Mouse (Mus musculus) heart, embryonic 14.5 days (tissue): Measurements from ENCODE around the gene Itgb3. TPM values are rescaled to one million over a fixed set of nuclear protein-coding genes. Genes with fewer than 3 reads are reported as not detected.
A peak's percentile ranks its signal among the peaks of the same experiment; 100 is the strongest.

Experiments used
- ATAC-seq: fragments of 200-750 bp; cut with Nextera tagmentation; 2 replicates; pipeline ENCODE4 v1.8.0; 2017; ENCODE audit warnings: low read depth, moderate TSS enrichment; ENCODE audit not compliant: insufficient number of reproducible peaks, insufficient read depth, low FRiP score
- H3K27ac ChIP-seq, 2 experiments: fragments of 200-500 bp in 1 of 2; fragments of 300-500 bp in 1 of 2; sonication (generic) in 1 of 2; replicated peaks in 1 of 2; 2 replicates each; pipeline ENCODE4 v1.5.1; 2012 to 2014; ENCODE audit warnings: low read depth in 2 of 2, low read length in 2 of 2, control low read depth in 1 of 2, mild to moderate bottlenecking in 1 of 2, mixed read lengths in 1 of 2; ENCODE audit not compliant: control insufficient read depth in 1 of 2, insufficient read depth in 1 of 2
- H3K27me3 ChIP-seq: fragments of 300-500 bp; sonication (generic); 2 replicates; pipeline ENCODE4 v1.6.1; 2014; ENCODE audit warnings: mild to moderate bottlenecking, low read length, control low read depth; ENCODE audit not compliant: control insufficient read depth, insufficient read depth
- H3K36me3 ChIP-seq: fragments of 300-500 bp; sonication (generic); 2 replicates; pipeline ENCODE4 v1.6.1; 2014; ENCODE audit warnings: mild to moderate bottlenecking, control low read depth, low read length, mixed read lengths; ENCODE audit not compliant: control insufficient read depth, insufficient read depth
- H3K4me1 ChIP-seq, 2 experiments: fragments of 200-500 bp in 1 of 2; fragments of 300-500 bp in 1 of 2; sonication (generic) in 1 of 2; 2 replicates each; pipeline ENCODE4 v1.6.1; 2012 to 2014; ENCODE audit warnings: low read length in 2 of 2, control low read depth in 1 of 2, mixed read lengths in 1 of 2; ENCODE audit not compliant: control insufficient read depth in 2 of 2, insufficient read depth in 2 of 2
- H3K4me2 ChIP-seq: fragments of 300-500 bp; sonication (generic); 2 replicates; pipeline ENCODE4 v1.6.1; 2014; ENCODE audit warnings: mild to moderate bottlenecking, low read length
- H3K4me3 ChIP-seq, 2 experiments: fragments of 200-500 bp in 1 of 2; fragments of 300-500 bp in 1 of 2; sonication (generic) in 1 of 2; 2 replicates each; pipeline ENCODE4 v1.5.1; 2012 to 2014; ENCODE audit warnings: low read length in 2 of 2, mild to moderate bottlenecking in 2 of 2, control low read depth in 1 of 2, low read depth in 1 of 2, moderate library complexity in 1 of 2; ENCODE audit not compliant: control insufficient read depth in 1 of 2, insufficient read depth in 1 of 2
- H3K9ac ChIP-seq: fragments of 300-500 bp; sonication (generic); 2 replicates; pipeline ENCODE4 v1.6.1; 2014; ENCODE audit warnings: mild to moderate bottlenecking, low read length
- H3K9me3 ChIP-seq: fragments of 300-500 bp; sonication (generic); 2 replicates; pipeline ENCODE4 v1.6.1; 2016; ENCODE audit warnings: low read length, control low read depth; ENCODE audit not compliant: control insufficient read depth
- WGBS: fragments of 180-500 bp; shearing (Covaris S2); extraction: QIAGEN DNeasy Blood & Tissue Kit; methylation state at CpG from one replicate; pipeline ENCODE4 v1.1.7; 2014; 5-methylcytosine and 5-hydroxymethylcytosine counted together
- polyA plus RNA-seq: library from polyadenylated mRNA; unstranded; fragments of >200 nt; fragmentation: Nextera tagmentation; extraction: Ambion mirVana; gene quantifications from 2 replicates; pipeline ENCODE4 v1.2.1, GENCODE M21; 2014

Itgb3 gene
- polyA plus RNA-seq, 1 experiment from 2014 or later, result 1.8 TPM

DNA sequence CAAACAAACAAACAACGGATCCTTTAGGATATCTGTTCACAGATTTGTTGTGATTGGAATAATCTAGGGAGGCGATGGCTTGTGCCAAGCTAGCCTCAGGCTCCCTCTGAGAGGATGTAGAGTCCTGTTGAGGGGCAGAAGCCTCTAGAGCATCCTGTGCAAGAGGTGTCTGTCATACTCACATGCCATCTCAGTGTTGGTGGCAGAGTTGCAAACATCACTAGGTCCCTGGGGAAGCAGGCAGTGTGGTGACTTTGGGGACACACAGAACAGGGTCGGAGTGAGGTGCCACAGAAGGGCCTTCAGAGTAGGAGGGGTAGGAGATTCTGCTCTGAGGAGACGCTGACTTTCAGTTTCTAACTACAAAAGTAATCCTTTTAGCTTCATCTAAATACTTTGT is 1.9 kb downstream of the Itgb3 start:
- H3K4me2 ChIP-seq, result no peak overlapping the region
- H3K9me3 ChIP-seq, result no peaks in the 10 kb centered on the region
- no peak overlapping the region for H3K9ac ChIP-seq
- no peaks in the 10 kb centered on the region for H3K27me3 ChIP-seq
- peaks cover 5 to 7% of the 10 kb centered on the region in 2 experiments; a peak in 3 of 4 replicates for H3K4me1 ChIP-seq
- ATAC-seq, result no peak
- no peaks in the 10 kb centered on the region for H3K36me3 ChIP-seq
- 57% methylated on average over 4 of the region's 4 CpGs for WGBS
- no peak overlapping the region for H3K4me3 ChIP-seq
- H3K27ac ChIP-seq, result no peak overlapping the region

- H3K9me3 ChIP-seq, result no peaks in the 10 kb centered on the region
- H3K36me3 ChIP-seq, result no peaks in the 10 kb centered on the region
- ATAC-seq, result no peak
- no peak overlapping the region for H3K4me3 ChIP-seq
- no peak overlapping the region for H3K4me2 ChIP-seq
- H3K27me3 ChIP-seq, result no peaks in the 10 kb centered on the region
- no peak overlapping the region for H3K27ac ChIP-seq
- WGBS, result 43% methylated on average over 4 of the region's 4 CpGs
- peaks cover 13 to 16% of the 10 kb centered on the region in 2 experiments for H3K4me1 ChIP-seq
- no peak overlapping the region for H3K9ac ChIP-seq
Observed at GRCm38 (mm10) chr11:104611579-104612151, 3.9 kb downstream of the Itgb3 start.

DNA sequence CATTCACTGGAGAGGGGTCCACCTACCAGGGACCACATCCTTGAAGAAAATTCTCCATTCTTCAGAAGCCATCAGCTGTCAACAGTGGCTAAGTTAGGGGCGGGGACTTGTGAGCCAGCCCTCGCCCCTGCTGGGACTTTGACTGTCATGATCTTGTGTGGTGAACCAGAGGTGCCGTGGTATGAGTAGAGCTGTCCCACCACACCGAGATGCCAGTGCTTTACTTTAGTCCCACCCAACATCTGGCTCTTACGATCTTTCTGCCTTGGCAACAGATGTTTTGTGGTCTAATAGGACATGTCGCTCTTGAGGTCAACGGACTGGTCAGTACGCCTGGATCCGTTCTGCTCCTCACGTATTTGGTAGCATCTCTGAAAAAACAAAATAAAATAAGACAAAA is 5.8 kb downstream of the Itgb3 start:
- Histone ChIP-seq H3K36me3 (no peaks in the 10 kb centered on the region), H3K27ac (no peak overlapping the region), H3K9ac (no peak overlapping the region), H3K9me3 (no peaks in the 10 kb centered on the region), H3K4me2 (no peak overlapping the region), H3K4me3 (no peak overlapping the region), H3K4me1 (peaks cover 16 to 28% of the 10 kb centered on the region in 2 experiments), H3K27me3 (no peaks in the 10 kb centered on the region)
- ATAC-seq, result no peak
- WGBS, result 81% methylated on average over 10 of the region's 10 CpGs

- Histone ChIP-seq H3K4me2 (no peak overlapping the region), H3K27ac (no peak overlapping the region), H3K4me1 (peaks cover 19 to 29% of the 10 kb centered on the region in 2 experiments), H3K27me3 (no peaks in the 10 kb centered on the region), H3K36me3 (no peaks in the 10 kb centered on the region), H3K9me3 (no peaks in the 10 kb centered on the region), H3K9ac (no peak overlapping the region; the same call in 1 of the 2 replicates), H3K4me3 (no peak overlapping the region)
- no peak for ATAC-seq
- 54% methylated on average over 2 of the region's 2 CpGs for WGBS
Observed at GRCm38 (mm10) chr11:104614130-104614529, 6.3 kb downstream of the Itgb3 start.

- H3K4me3 ChIP-seq, result no peak overlapping the region
- H3K9ac ChIP-seq, result no peak overlapping the region
- H3K36me3 ChIP-seq, result no peaks in the 10 kb centered on the region
- ATAC-seq, result no peak
- no peaks in the 10 kb centered on the region for H3K27me3 ChIP-seq
- peaks cover 19 to 29% of the 10 kb centered on the region in 2 experiments for H3K4me1 ChIP-seq
- peak overlapping the region; percentile 74 to 76 for H3K27ac ChIP-seq
- no peaks in the 10 kb centered on the region for H3K9me3 ChIP-seq
- peak overlapping the region; percentile 34 for H3K4me2 ChIP-seq
- 16% methylated on average over 5 of the region's 5 CpGs for WGBS
Observed at GRCm38 (mm10) chr11:104616182-104616581, 8.4 kb downstream of the Itgb3 start.

- no peaks in the 10 kb centered on the region for H3K9me3 ChIP-seq
- H3K4me1 ChIP-seq, result peaks cover 22 to 35% of the 10 kb centered on the region in 2 experiments
- H3K27me3 ChIP-seq, result no peaks in the 10 kb centered on the region
- no peaks in the 10 kb centered on the region for H3K36me3 ChIP-seq
- no peak overlapping the region for H3K9ac ChIP-seq
- H3K27ac ChIP-seq, result no peak overlapping the region
- 62% methylated on average over 6 of the region's 6 CpGs for WGBS
- no peak overlapping the region for H3K4me2 ChIP-seq
- H3K4me3 ChIP-seq, result no peak overlapping the region
- ATAC-seq, result no peak
Observed at GRCm38 (mm10) chr11:104618638-104619076, 10.9 kb downstream of the Itgb3 start.

DNA sequence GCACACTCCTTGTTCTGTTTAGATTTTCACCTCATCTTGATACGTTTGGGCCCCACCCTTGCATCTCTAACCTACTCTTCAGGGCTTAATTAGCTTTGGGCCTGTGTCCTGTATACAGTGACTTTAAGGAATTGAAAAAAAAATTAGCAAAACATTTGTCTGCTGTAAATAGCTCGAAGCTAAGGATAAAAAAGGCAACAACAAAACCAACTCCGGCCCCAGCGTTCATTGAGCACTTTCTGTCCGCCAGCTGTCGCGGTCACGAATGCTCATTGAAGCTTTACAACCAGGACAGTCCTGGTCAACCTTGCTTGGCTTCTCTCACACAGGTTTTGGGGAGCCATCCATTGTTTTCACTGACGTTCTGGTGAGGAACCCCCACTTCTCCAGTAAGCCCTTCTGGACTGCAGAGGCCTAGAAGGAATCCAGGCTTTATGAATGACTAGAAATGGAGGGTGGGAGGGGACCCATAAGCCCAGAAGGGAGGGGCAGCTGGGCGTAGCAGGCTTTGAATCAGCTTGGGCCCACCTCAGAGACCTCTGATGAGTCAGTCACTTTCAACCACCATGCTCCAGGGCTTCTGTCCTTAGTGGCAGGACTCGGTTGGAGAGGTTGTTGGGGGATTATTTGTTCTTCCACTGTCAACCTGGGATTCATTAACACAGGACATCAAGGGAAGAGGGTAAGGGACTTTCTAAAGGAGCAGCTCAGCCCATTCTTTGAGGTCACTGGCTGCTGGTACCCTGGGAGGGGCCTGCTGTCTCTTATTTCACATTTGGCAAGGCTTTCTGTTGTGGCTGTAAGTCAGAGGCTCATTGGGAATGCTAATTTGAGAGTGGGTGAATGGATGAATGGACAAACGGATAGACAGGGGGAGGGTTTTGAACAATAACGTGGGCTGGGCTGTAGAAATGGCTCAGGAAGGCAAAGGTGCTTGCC is 11.6 kb downstream of the Itgb3 start:
- Histone ChIP-seq H3K4me3 (no peak overlapping the region), H3K4me2 (no peak overlapping the region), H3K9ac (no peak overlapping the region), H3K9me3 (no peaks in the 10 kb centered on the region), H3K4me1 (peaks cover 22 to 35% of the 10 kb centered on the region in 2 experiments), H3K27me3 (no peaks in the 10 kb centered on the region), H3K36me3 (no peaks in the 10 kb centered on the region), H3K27ac (no peak overlapping the region)
- 75% methylated on average over 13 of the region's 13 CpGs for WGBS
- ATAC-seq, result no peak
